In genomic region chr11:76647500-76647899, GRCm38 (mm10) we compare ENCODE assay signal across 9 mouse cellular contexts. TPM values are rescaled to one million over a fixed set of nuclear protein-coding genes. Genes with fewer than 3 reads are reported as not detected.
A peak's percentile ranks its signal among the peaks of the same experiment; 100 is the strongest.
DNase-seq lines count a peak whose midpoint lies in the region; ATAC-seq and TF ChIP-seq lines count a peak whose summit lies in the region.
"Had no signal": no experiment of that assay in that cellular context is flagged by ENCODE, and none has a peak within 500 bp of the region (broad histone marks: within the 10 kb centered on the region; RNA-seq: fewer than 3 reads in every experiment).

No protein-coding gene starts in this region.

- peaks cover 8 to 22% of the 10 kb centered on the region in 2 experiments for H3K4me1 ChIP-seq in CH12.LX (ENCODE audit: control insufficient read depth in 1 of 2, insufficient read depth in 2 of 2)
- peaks cover 31% of the 10 kb centered on the region for H3K4me1 ChIP-seq in forebrain, embryonic 12.5 days
- peaks cover 4% of the 10 kb centered on the region for H3K4me1 ChIP-seq in lung, adult 2 months (ENCODE audit: control insufficient read depth, insufficient read depth, low read length)

- H3K9ac ChIP-seq in CH12.LX (ENCODE audit: insufficient read depth, low read depth): no peak overlapping the region
- peak overlapping the region; percentile 21; the same call in 1 of the 2 replicates for H3K9ac ChIP-seq in forebrain, embryonic 12.5 days

- dilution Hi-C loops in CH12.LX (cut with MboI; ENCODE audit: extremely low pct_ligation_motif_present, extremely low pct_unique_long_range_greater_than_20kb, low sequenced_read_pairs): no loop called here

- H3K79me2 ChIP-seq in CH12.LX (replicated peaks; ENCODE audit: control insufficient read depth, extremely low read depth, insufficient read depth, poor library complexity, severe bottlenecking): no peaks in the 10 kb centered on the region

- H3K4me3 ChIP-seq in CH12.LX (replicated peaks in 1 of 3; ENCODE audit: low read depth in 2 of 3, low read length in 2 of 3, poor library complexity in 1 of 3): no peak overlapping the region
- H3K4me3 ChIP-seq in forebrain, embryonic 12.5 days (replicated peaks): peak overlapping the region; percentile 15; the same call in 1 of the 2 replicates
- H3K4me3 ChIP-seq in lung, adult 2 months (replicated peaks; ENCODE audit: extremely low read depth, low read depth, low read length): no peak overlapping the region

- intact Hi-C loops in heart, postnatal 10 days (cut with DNase I): loop anchor here (5.0 to 10.0 kb wide), 3 partner anchors 65 to 125 kb away; no protein-coding TSS in a partner anchor

- H3K9me3 ChIP-seq in CH12.LX (replicated peaks; ENCODE audit: low read length): peaks cover 2% of the 10 kb centered on the region
- no peaks in the 10 kb centered on the region for H3K9me3 ChIP-seq in forebrain, embryonic 12.5 days

- peaks cover 19% of the 10 kb centered on the region for H3K27me3 ChIP-seq in CH12.LX (replicated peaks)
- H3K27me3 ChIP-seq in forebrain, embryonic 12.5 days: peaks cover 62% of the 10 kb centered on the region

- peak; percentile 90 for DNase-seq in CH12.LX (ENCODE audit: extremely low read depth)
- peak; percentile 26 for DNase-seq in c-Kit-negative CD71-positive TER-119-positive erythroid progenitor cells, embryonic 14.5 days (ENCODE audit: low read depth, low spot score)
- DNase-seq in heart, postnatal 10 days: peak; percentile 69 to 79
- peak; percentile 90 for DNase-seq in layer of hippocampus, adult 11-12 months (ENCODE audit: low spot score)
- peak; percentile 58 for DNase-seq in lung, adult 2 months
- peak; percentile 67 for DNase-seq in testis, postnatal 14 days (ENCODE audit: low spot score)

- no peak for TF ChIP-seq EP300 in CH12.LX (IDR thresholded peaks at IDR 0.05; ENCODE audit: low read length)

- in situ Hi-C loops in CH12.LX (cut with MboI; ENCODE audit: low pct_ligation_motif_present, low pct_unique_long_range_greater_than_20kb, low sequenced_read_pairs): loop anchor here (10.0 kb wide), 2 partner anchors 103 to 193 kb away; no protein-coding TSS in a partner anchor

- 4% methylated on average over 9 of the region's 9 CpGs for WGBS in forebrain, embryonic 12.5 days
- WGBS in lung, adult 2 months: 3% methylated on average over 9 of the region's 9 CpGs

- no peaks in the 10 kb centered on the region for H3K36me3 ChIP-seq in CH12.LX (replicated peaks in 1 of 2; ENCODE audit: control insufficient read depth in 1 of 2, insufficient read depth in 1 of 2, low read length in 1 of 2)
- H3K36me3 ChIP-seq in forebrain, embryonic 12.5 days (replicated peaks): no peaks in the 10 kb centered on the region

- no peak overlapping the region for H3K4me2 ChIP-seq in CH12.LX (ENCODE audit: insufficient read depth, low read depth, poor library complexity, severe bottlenecking)
- peak overlapping the region; percentile 47 for H3K4me2 ChIP-seq in forebrain, embryonic 12.5 days

- peak; percentile 91 to 99 for TF ChIP-seq CTCF in CH12.LX (conservative IDR thresholded peaks at IDR 0.05 in 1 of 2, IDR thresholded peaks at IDR 0.05 in 1 of 2; ENCODE audit: low read depth in 2 of 2, low read length in 2 of 2)
- peak; percentile 86 for TF ChIP-seq CTCF in lung, adult 2 months (IDR thresholded peaks at IDR 0.05; ENCODE audit: insufficient read depth, low read length)

- no peak for TF ChIP-seq POLR2A in CH12.LX (IDR thresholded peaks at IDR 0.05; ENCODE audit: low read depth, low read length)
- TF ChIP-seq POLR2A in lung, adult 2 months (IDR thresholded peaks at IDR 0.05; ENCODE audit: borderline replicate concordance, extremely low read depth, low read depth, low read length): no peak

- no peak overlapping the region for H3K27ac ChIP-seq in CH12.LX (ENCODE audit: insufficient read depth, low read depth)
- H3K27ac ChIP-seq in forebrain, embryonic 12.5 days: peak overlapping the region; percentile 70

- ATAC-seq in forebrain, embryonic 12.5 days (ENCODE audit: low FRiP score): peak; percentile 40; the same call in 1 of the 2 replicates
- ATAC-seq in neutrophil, adult 5-6 weeks (ENCODE audit: extremely low read depth, insufficient number of reproducible peaks, low FRiP score, poor library complexity, severe bottlenecking): peak; percentile 59; the same call in 1 of the 2 replicates

- TF ChIP-seq RAD21 in CH12.LX (IDR thresholded peaks at IDR 0.05; ENCODE audit: low read depth, low read length): peak; percentile 96

TF ChIP-seq in CH12.LX, 34 proteins besides CTCF, POLR2A, EP300 and RAD21:
- no peak for TF ChIP-seq ZKSCAN1 (IDR thresholded peaks at IDR 0.05; ENCODE audit: borderline replicate concordance, low read depth, low read length)
- TF ChIP-seq MXI1 (IDR thresholded peaks at IDR 0.05; ENCODE audit: low read depth, low read length): no peak
- no peak for TF ChIP-seq MAZ (IDR thresholded peaks at IDR 0.05; ENCODE audit: low read depth, low read length)
- TF ChIP-seq CHD2 (IDR thresholded peaks at IDR 0.05; ENCODE audit: low read length): no peak
- no peak for TF ChIP-seq TBP (conservative IDR thresholded peaks at IDR 0.05; ENCODE audit: low read depth, low read length)
- TF ChIP-seq ELF1 (IDR thresholded peaks at IDR 0.05; ENCODE audit: low read depth, low read length): no peak
- peak; percentile 48; the same call in 1 of the 2 replicates for TF ChIP-seq NELFE (IDR thresholded peaks at IDR 0.05; ENCODE audit: low read depth, low read length)
- TF ChIP-seq ZMIZ1 (IDR thresholded peaks at IDR 0.05; ENCODE audit: low read depth, low read length): no peak
- TF ChIP-seq MYC (IDR thresholded peaks at IDR 0.05; ENCODE audit: low read depth, low read length): no peak
- no peak for TF ChIP-seq JUN (IDR thresholded peaks at IDR 0.05; ENCODE audit: insufficient read depth, low read depth, low read length)
- TF ChIP-seq USF1 (IDR thresholded peaks at IDR 0.05; ENCODE audit: low read depth, low read length): no peak
- TF ChIP-seq GABPA (IDR thresholded peaks at IDR 0.05; ENCODE audit: insufficient replicate concordance, low read depth, low read length): no peak
- TF ChIP-seq JUND (conservative IDR thresholded peaks at IDR 0.05; ENCODE audit: low read depth, low read length): no peak
- TF ChIP-seq PAX5 (IDR thresholded peaks at IDR 0.05; ENCODE audit: low read length): no peak
- TF ChIP-seq ZC3H11A (IDR thresholded peaks at IDR 0.05; ENCODE audit: low read depth, low read length): peak; percentile 81
- TF ChIP-seq RCOR1 (conservative IDR thresholded peaks at IDR 0.05; ENCODE audit: low read depth, low read length): no peak
- no peak for TF ChIP-seq CHD1 (IDR thresholded peaks at IDR 0.05; ENCODE audit: low read depth, low read length)
- no peak for TF ChIP-seq E2F4 (IDR thresholded peaks at IDR 0.05; ENCODE audit: insufficient replicate concordance, low read depth, low read length)
- peak; percentile 94 for TF ChIP-seq SMC3 (IDR thresholded peaks at IDR 0.05; ENCODE audit: low read depth, low read length)
- TF ChIP-seq HCFC1 (IDR thresholded peaks at IDR 0.05; ENCODE audit: low read depth, low read length): no peak
- TF ChIP-seq MAFK (IDR thresholded peaks at IDR 0.05; ENCODE audit: insufficient replicate concordance, low read length): no peak
- no peak for TF ChIP-seq UBTF (IDR thresholded peaks at IDR 0.05; ENCODE audit: low read depth, low read length)
- no peak for TF ChIP-seq ZNF384 (IDR thresholded peaks at IDR 0.05; ENCODE audit: low read depth, low read length)
- TF ChIP-seq IRF4 (IDR thresholded peaks at IDR 0.05; ENCODE audit: low read depth, low read length): no peak; the same call in 1 of the 2 replicates
- no peak for TF ChIP-seq BHLHE40 (IDR thresholded peaks at IDR 0.05; ENCODE audit: low read depth, low read length)
- TF ChIP-seq MEF2A (IDR thresholded peaks at IDR 0.05; ENCODE audit: borderline replicate concordance, low read depth, low read length): 0 out of 2 replicates have a peak, but pooled peaks have one; percentile 19
- TF ChIP-seq ETS1 (conservative IDR thresholded peaks at IDR 0.05; ENCODE audit: low read depth, low read length): no peak
- TF ChIP-seq POLR2AphosphoS2 (IDR thresholded peaks at IDR 0.05; ENCODE audit: low read depth, low read length): no peak
- no peak for TF ChIP-seq SIN3A (IDR thresholded peaks at IDR 0.05; ENCODE audit: low read length)
- no peak for TF ChIP-seq USF2 (conservative IDR thresholded peaks at IDR 0.05; ENCODE audit: low read depth, low read length)
- no peak for TF ChIP-seq TCF12 (IDR thresholded peaks at IDR 0.05; ENCODE audit: low read depth, low read length)
- 0 out of 2 replicates have a peak, but pooled peaks have one; percentile 6 for TF ChIP-seq NRF1 (IDR thresholded peaks at IDR 0.05; ENCODE audit: low read depth, low read length)
- TF ChIP-seq KAT2A (IDR thresholded peaks at IDR 0.05; ENCODE audit: insufficient replicate concordance, low read length): no peak
- TF ChIP-seq MAX (IDR thresholded peaks at IDR 0.05; ENCODE audit: low read length): no peak

RNA-seq across cellular contexts. Expression of gene Bhlha9, which starts 24.8 kb away (rescaled TPM):
- total RNA-seq in CH12.LX (2012; rRNA removed) (not detected in 2 replicates), CH12.LX (2014; rRNA removed) (not detected in 2 replicates)
- not detected in 2 replicates for polyA plus RNA-seq in CH12.LX (2012; ENCODE audit: insufficient read length, low read depth)
- polyA plus RNA-seq in forebrain, embryonic 12.5 days (2016; fragmentation: Nextera tagmentation; extraction: Ambion mirVana): not detected in 2 replicates
- total RNA-seq in heart, postnatal 10 days (2021): not detected
- not detected in 2 replicates for polyA plus RNA-seq in lung, adult 2 months (2012; rRNA removed)
- total RNA-seq in neutrophil, adult 5-6 weeks (2017): not detected in 2 replicates
- polyA plus RNA-seq: gonadal fat pad, adult 2 months had no signal

RNA-seq across cellular contexts. Expression of gene Abr, which starts 25.4 kb away (rescaled TPM):
- total RNA-seq in CH12.LX (2012; rRNA removed) (37.4 and 38.5 TPM in 2 replicates), CH12.LX (2014; rRNA removed) (21.0 and 21.4 TPM in 2 replicates)
- 41.4 and 49.5 TPM in 2 replicates for polyA plus RNA-seq in CH12.LX (2012; ENCODE audit: insufficient read length, low read depth)
- polyA plus RNA-seq in forebrain, embryonic 12.5 days (2016; fragmentation: Nextera tagmentation; extraction: Ambion mirVana): 73.4 and 77.7 TPM in 2 replicates
- 10 to 100 TPM; 33.9 to 41.2 TPM for total RNA-seq in heart, postnatal 10 days (2021)
- polyA plus RNA-seq in lung, adult 2 months (2012; rRNA removed): 53.5 and 54.8 TPM in 2 replicates
- 150 and 151 TPM in 2 replicates for total RNA-seq in neutrophil, adult 5-6 weeks (2017)

RNA-seq across cellular contexts. Expression of gene Trarg1, which starts 32.1 kb away (rescaled TPM):
- total RNA-seq in CH12.LX (2012; rRNA removed) (not detected in 2 replicates), CH12.LX (2014; rRNA removed) (not detected in 2 replicates)
- polyA plus RNA-seq in CH12.LX (2012; ENCODE audit: insufficient read length, low read depth): not detected in 2 replicates
- polyA plus RNA-seq in forebrain, embryonic 12.5 days (2016; fragmentation: Nextera tagmentation; extraction: Ambion mirVana): not detected in 2 replicates
- total RNA-seq in heart, postnatal 10 days (2021): 1 to 10 TPM; 4.2 to 6.7 TPM
- 5.3 and 7.5 TPM in 2 replicates for polyA plus RNA-seq in lung, adult 2 months (2012; rRNA removed)
- not detected in 2 replicates for total RNA-seq in neutrophil, adult 5-6 weeks (2017)

Comparison
In these comparisons a context has a peak if more than half of its experiments do, and no peak if none do; other contexts are left out.
1. DNase-seq: peak in every context shown above with its lines; median percentile 90 in CH12.LX; 90 in layer of hippocampus, adult 11-12 months; 74 in heart, postnatal 10 days; 67 in testis, postnatal 14 days; 58 in lung, adult 2 months; 26 in c-Kit-negative CD71-positive TER-119-positive erythroid progenitor cells, embryonic 14.5 days.